Mouse (Mus musculus) lung, embryonic 15.5 days (tissue): ENCODE measurements around the gene Pgd. TPM values are rescaled to one million over a fixed set of nuclear protein-coding genes. Genes with fewer than 3 reads are reported as not detected.
"Not testable (repeated sequence)": the region's sequence is repeated elsewhere in the genome, so short reads cannot be mapped to it uniquely, and the experiment has no call there.

Source experiments
- ATAC-seq: fragments of 200-750 bp; cut with Nextera tagmentation; 2 replicates; pipeline ENCODE4 v1.8.0; 2017; ENCODE audit warnings: moderate number of reproducible peaks, borderline replicate concordance; ENCODE audit not compliant: low FRiP score, low TSS enrichment; ENCODE audit errors: extremely low read depth
- H3K27ac ChIP-seq: fragments of 300-500 bp; sonication (generic); 2 replicates; pipeline ENCODE4 v1.5.1; 2015; ENCODE audit warnings: moderate library complexity, mild to moderate bottlenecking, inconsistent platforms
- H3K27me3 ChIP-seq: fragments of 300-500 bp; sonication (generic); 2 replicates; pipeline ENCODE4 v1.6.1; 2015; ENCODE audit warnings: inconsistent platforms
- H3K36me3 ChIP-seq: fragments of 300-500 bp; sonication (generic); 2 replicates; pipeline ENCODE4 v1.6.1; 2015; ENCODE audit warnings: inconsistent platforms
- H3K4me1 ChIP-seq: fragments of 300-500 bp; sonication (generic); 2 replicates; pipeline ENCODE4 v1.6.1; 2015; ENCODE audit warnings: inconsistent platforms
- H3K4me2 ChIP-seq: fragments of 300-500 bp; sonication (generic); 2 replicates; pipeline ENCODE4 v1.6.1; 2015; ENCODE audit warnings: inconsistent platforms, mild to moderate bottlenecking, moderate library complexity
- H3K4me3 ChIP-seq: fragments of 300-500 bp; sonication (generic); 2 replicates; pipeline ENCODE4 v1.5.1; 2015; ENCODE audit warnings: mild to moderate bottlenecking, inconsistent platforms
- H3K9ac ChIP-seq: fragments of 300-500 bp; sonication (generic); 2 replicates; pipeline ENCODE4 v1.6.1; 2015; ENCODE audit warnings: inconsistent platforms
- H3K9me3 ChIP-seq: fragments of 300-500 bp; sonication (generic); 2 replicates; pipeline ENCODE4 v1.6.1; 2016; ENCODE audit warnings: inconsistent platforms
- WGBS: fragments of 180-500 bp; shearing (Covaris S2); methylation state at CpG from one replicate; pipeline ENCODE4 v1.1.7; 2015; 5-methylcytosine and 5-hydroxymethylcytosine counted together
- polyA plus RNA-seq: library from polyadenylated mRNA; unstranded; fragments of >200 nt; fragmentation: Nextera tagmentation; extraction: Ambion mirVana; gene quantifications from 2 replicates; pipeline ENCODE4 v1.2.1, GENCODE M21; 2015

Pgd gene
- polyA plus RNA-seq, 1 experiment from 2014 or later, result 117 TPM

DNA sequence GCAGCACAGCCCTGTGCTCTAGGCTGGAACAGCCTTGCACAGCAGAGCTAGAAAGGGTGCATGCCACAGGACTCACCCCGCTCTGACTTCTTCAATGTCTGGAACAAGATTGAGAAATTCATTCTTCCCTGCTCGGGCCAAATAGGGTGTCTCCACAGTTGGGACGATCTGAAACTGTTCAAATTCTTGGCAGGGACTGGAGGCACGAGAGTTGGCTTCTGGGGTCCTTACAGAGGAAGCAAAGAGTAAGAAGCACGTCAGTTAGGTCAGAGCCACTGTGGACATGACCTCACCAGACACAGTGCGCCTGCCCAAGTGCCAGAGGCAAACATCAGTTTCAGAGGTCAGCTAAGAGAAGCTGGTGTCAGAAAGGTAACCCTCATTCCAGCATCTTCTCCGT is 15.6 kb upstream of the Pgd start:
- Histone ChIP-seq H3K4me2 (no peak overlapping the region), H3K4me3 (no peak overlapping the region), H3K27ac (no peak overlapping the region), H3K9ac (no peak overlapping the region), H3K27me3 (no peaks in the 10 kb centered on the region), H3K36me3 (peaks cover 52% of the 10 kb centered on the region), H3K9me3 (no peaks in the 10 kb centered on the region), H3K4me1 (peaks cover 11% of the 10 kb centered on the region)
- WGBS, result 77% methylated on average over 7 of the region's 7 CpGs
- ATAC-seq, result no peak

DNA sequence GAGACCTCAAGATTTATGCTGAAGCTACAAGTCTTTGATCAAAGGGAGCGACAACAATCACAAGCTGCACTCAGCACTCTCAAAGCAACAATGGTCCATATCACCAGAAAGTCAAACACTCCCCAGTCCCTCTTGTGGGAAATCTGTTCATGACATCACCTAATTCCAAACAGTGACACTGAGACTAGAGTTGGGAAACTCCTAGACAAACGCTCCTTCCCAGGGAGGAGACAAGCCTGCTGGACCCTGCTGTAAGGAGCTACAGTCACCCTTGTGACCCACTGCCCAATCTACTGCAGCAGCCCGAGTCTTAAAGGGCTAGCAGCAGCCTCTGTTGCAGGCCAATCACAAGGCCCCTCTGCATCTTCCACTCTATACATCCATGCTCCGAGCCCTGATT is 13.0 kb upstream of the Pgd start:
- 44% methylated on average over 4 of the region's 4 CpGs for WGBS
- Histone ChIP-seq H3K9ac (no peak overlapping the region), H3K4me1 (peaks cover 11% of the 10 kb centered on the region), H3K9me3 (no peaks in the 10 kb centered on the region), H3K4me3 (no peak overlapping the region), H3K27ac (peak overlapping the region; percentile 47), H3K4me2 (no peak overlapping the region), H3K36me3 (peaks cover 37% of the 10 kb centered on the region), H3K27me3 (no peaks in the 10 kb centered on the region)
- ATAC-seq, result no peak

DNA sequence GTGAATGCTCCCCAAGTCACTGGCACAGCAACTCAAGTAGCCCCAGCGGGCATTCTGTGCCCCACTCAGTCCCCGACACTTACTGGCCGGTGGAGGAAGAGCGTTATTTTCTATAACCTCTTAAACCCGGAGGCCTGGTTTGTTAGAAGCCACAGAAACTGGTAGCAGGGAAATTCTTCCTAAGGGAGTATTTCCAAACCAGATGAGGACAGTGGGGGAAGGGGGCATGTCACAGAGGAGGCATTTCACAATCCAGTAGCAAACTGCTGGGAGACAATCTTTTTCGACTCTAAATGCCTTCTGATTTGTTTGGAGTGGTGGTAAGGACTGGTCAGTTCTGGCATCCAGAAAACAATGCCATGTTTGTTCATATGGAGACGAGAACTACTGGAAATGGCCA is 12.6 kb upstream of the Pgd start:
- ATAC-seq, result no peak
- Histone ChIP-seq H3K4me1 (peaks cover 11% of the 10 kb centered on the region), H3K9me3 (no peaks in the 10 kb centered on the region), H3K4me3 (no peak overlapping the region), H3K27ac (peak overlapping the region; percentile 47), H3K9ac (no peak overlapping the region), H3K27me3 (no peaks in the 10 kb centered on the region), H3K4me2 (no peak overlapping the region), H3K36me3 (peaks cover 33% of the 10 kb centered on the region)
- 49% methylated on average over 7 of the region's 7 CpGs for WGBS

DNA sequence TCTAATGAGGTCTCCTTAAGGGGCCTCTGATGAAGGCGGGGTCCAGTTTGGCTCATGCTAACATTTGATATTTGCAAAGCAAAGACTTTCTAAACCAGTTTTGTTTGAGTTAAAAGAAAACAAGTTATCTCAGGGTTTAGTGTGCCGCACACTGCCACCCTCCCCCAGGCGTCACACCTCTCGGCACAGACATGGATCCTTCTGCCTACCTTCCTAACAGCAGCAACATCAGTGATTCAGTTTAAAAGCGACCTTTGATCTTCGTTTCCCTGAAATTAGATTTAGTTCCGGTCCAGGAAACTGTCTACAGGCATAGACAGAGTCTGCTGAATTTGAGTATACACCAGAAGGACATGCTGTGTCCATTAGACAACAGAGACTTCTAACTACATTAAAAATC is 11.8 kb upstream of the Pgd start:
- Histone ChIP-seq H3K27me3 (no peaks in the 10 kb centered on the region), H3K9me3 (no peaks in the 10 kb centered on the region), H3K4me2 (no peak overlapping the region), H3K4me3 (no peak overlapping the region), H3K27ac (no peak overlapping the region), H3K4me1 (peaks cover 11% of the 10 kb centered on the region), H3K9ac (no peak overlapping the region), H3K36me3 (peaks cover 26% of the 10 kb centered on the region)
- 69% methylated on average over 7 of the region's 7 CpGs for WGBS
- ATAC-seq, result no peak

GRCm38 (mm10) chr4:149177046-149177445 is 10.5 kb upstream of the Pgd start:
- H3K4me1 ChIP-seq, result peaks cover 19% of the 10 kb centered on the region
- WGBS, result 60% methylated on average over 5 of the region's 5 CpGs

DNA sequence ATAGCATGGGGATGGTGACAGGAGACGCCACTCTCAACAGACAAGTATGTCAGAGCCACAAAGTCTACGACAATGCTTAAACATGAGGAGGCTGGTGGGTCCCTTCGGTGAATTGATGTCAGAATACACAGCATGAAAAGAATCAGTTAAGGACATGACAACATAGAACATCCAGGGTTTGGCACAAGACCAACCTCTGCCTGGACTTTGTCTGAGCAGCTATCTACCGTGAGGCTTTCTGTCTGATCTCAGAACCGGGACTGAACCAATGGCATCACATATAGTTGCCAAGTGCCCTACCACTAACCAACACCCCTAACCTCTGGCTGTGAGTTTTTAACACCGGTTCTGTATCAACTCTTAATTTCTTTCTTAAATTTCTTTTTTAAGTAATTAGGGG is 10.1 kb upstream of the Pgd start:
- Histone ChIP-seq H3K36me3 (peaks cover 13% of the 10 kb centered on the region), H3K9me3 (no peaks in the 10 kb centered on the region), H3K27me3 (no peaks in the 10 kb centered on the region), H3K9ac (no peak overlapping the region), H3K4me2 (no peak overlapping the region), H3K4me1 (peaks cover 23% of the 10 kb centered on the region), H3K4me3 (no peak overlapping the region), H3K27ac (no peak overlapping the region)
- no peak for ATAC-seq
- 67% methylated on average over 6 of the region's 6 CpGs for WGBS

More at GRCm38 (mm10) chr4:149177046-149177445, 10.5 kb upstream of the Pgd start:
- ATAC-seq, result no peak
- Histone ChIP-seq H3K27ac (no peak overlapping the region), H3K4me3 (no peak overlapping the region), H3K36me3 (peaks cover 17% of the 10 kb centered on the region), H3K27me3 (no peaks in the 10 kb centered on the region), H3K9me3 (no peaks in the 10 kb centered on the region), H3K4me2 (no peak overlapping the region), H3K9ac (no peak overlapping the region)

GRCm38 (mm10) chr4:149173661-149174060 is 7.1 kb upstream of the Pgd start:
- no peak overlapping the region for H3K9ac ChIP-seq
- WGBS, result 76% methylated on average over 6 of the region's 6 CpGs
- no peaks in the 10 kb centered on the region for H3K36me3 ChIP-seq
- no peaks in the 10 kb centered on the region for H3K27me3 ChIP-seq
- no peak overlapping the region for H3K27ac ChIP-seq
- no peaks in the 10 kb centered on the region for H3K9me3 ChIP-seq
- H3K4me3 ChIP-seq, result no peak overlapping the region
- peaks cover 16% of the 10 kb centered on the region for H3K4me1 ChIP-seq
- no peak overlapping the region for H3K4me2 ChIP-seq
- ATAC-seq, result no peak

DNA sequence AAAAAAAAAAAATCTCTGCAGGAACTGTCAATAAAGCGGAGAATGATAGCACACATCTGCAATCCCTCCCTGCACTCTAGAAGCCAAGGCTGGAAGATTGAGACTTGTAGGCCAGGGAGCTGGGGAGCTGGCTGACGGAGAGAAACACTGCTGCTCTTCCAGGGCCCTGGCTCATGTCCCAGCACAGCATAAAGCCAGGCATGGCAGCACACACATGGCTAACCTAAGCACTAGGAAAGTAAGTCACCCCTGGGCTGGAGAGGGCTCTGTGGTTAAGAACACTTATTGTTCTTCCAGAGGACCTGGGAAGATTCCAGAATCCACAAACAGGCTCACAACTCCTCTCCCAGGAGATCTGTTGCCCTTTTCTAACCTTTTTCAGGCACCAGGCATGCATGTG is 6.1 kb upstream of the Pgd start:
- peak; percentile 55; the same call in 1 of the 2 replicates for ATAC-seq
- WGBS, result 34% methylated on average over 2 of the region's 2 CpGs
- Histone ChIP-seq H3K27me3 (no peaks in the 10 kb centered on the region), H3K36me3 (no peaks in the 10 kb centered on the region), H3K9ac (no peak overlapping the region), H3K4me2 (no peak overlapping the region), H3K27ac (peak overlapping the region; percentile 70), H3K9me3 (no peaks in the 10 kb centered on the region), H3K4me1 (peaks cover 13% of the 10 kb centered on the region), H3K4me3 (no peak overlapping the region)

DNA sequence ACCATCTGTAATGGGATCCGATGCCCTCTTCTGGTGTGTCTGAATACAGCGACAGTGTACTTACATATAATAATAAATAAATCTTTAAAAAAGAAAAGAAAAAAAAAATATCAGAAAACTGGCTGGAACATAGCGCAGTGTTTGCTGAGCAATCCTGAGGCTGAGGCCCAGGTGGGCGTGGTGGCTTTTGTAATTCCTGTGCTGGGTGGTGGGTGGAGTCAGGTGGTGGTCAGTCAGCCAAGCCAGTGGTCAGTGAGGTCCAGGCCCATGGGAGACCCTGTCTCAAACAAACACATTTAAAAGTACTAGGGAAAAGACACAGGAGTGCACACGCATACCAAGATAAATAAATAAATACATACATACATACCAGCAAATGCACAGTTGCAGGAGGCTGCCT is 5.5 kb upstream of the Pgd start:
- 80% methylated on average over 5 of the region's 5 CpGs for whole genome bisulfite sequencing
- H3K9ac ChIP-seq, result no peak overlapping the region
- ATAC-seq, result no peak

GRCm38 (mm10) chr4:149171581-149171981 is 5.0 kb upstream of the Pgd start:
- Histone ChIP-seq H3K4me2 (no peak overlapping the region), H3K9ac (no peak overlapping the region), H3K36me3 (no peaks in the 10 kb centered on the region), H3K4me1 (peaks cover 13% of the 10 kb centered on the region), H3K4me3 (no peak overlapping the region), H3K9me3 (no peaks in the 10 kb centered on the region), H3K27me3 (no peaks in the 10 kb centered on the region), H3K27ac (peak overlapping the region; percentile 70; the same call in 1 of the 2 replicates)
- 55% methylated on average over 5 of the region's 5 CpGs for WGBS
- 0 out of 2 replicates have a peak, but pooled peaks have one; percentile 6 for ATAC-seq

More for the DNA sequence above, 5.5 kb upstream of the Pgd start:
- Histone ChIP-seq H3K4me3 (no peak overlapping the region), H3K4me2 (no peak overlapping the region), H3K4me1 (peaks cover 13% of the 10 kb centered on the region), H3K9me3 (no peaks in the 10 kb centered on the region), H3K27me3 (no peaks in the 10 kb centered on the region), H3K36me3 (no peaks in the 10 kb centered on the region), H3K27ac (peak overlapping the region; percentile 70)

DNA sequence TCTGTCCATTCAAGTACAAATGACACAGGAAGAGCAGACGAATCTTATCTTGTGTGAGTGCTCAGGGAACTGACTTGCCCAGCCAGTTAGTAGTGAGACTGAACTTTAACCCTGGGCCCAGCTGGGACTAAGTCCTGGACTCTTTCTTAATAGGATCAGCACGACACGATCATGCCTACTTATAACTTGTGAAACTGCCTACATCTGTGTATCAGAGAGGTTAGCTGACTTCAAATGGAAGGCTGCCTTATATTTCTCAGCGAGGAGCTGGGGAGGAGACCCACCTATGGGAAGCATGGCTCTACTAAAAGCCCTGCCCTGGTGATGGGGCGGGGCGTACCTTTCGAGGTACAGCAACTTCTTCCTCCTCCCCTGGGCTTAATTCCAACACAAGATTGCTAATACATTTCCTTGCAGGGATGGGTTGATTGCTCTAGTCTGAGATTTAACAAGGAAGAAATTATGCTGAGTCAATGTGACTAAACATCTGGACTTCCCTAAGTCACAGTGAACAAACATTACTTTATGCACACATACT is 3.9 kb upstream of the Pgd start:
- no peaks in the 10 kb centered on the region for H3K9me3 ChIP-seq
- 47% methylated on average over 7 of the region's 7 CpGs for WGBS
- H3K4me1 ChIP-seq, result peaks cover 17% of the 10 kb centered on the region
- ATAC-seq, result no peak
- H3K27me3 ChIP-seq, result no peaks in the 10 kb centered on the region
- no peak overlapping the region for H3K4me2 ChIP-seq
- peak overlapping the region; percentile 25; the same call in 1 of the 2 replicates for H3K27ac ChIP-seq
- H3K36me3 ChIP-seq, result no peaks in the 10 kb centered on the region
- no peak overlapping the region for H3K4me3 ChIP-seq
- no peak overlapping the region for H3K9ac ChIP-seq

DNA sequence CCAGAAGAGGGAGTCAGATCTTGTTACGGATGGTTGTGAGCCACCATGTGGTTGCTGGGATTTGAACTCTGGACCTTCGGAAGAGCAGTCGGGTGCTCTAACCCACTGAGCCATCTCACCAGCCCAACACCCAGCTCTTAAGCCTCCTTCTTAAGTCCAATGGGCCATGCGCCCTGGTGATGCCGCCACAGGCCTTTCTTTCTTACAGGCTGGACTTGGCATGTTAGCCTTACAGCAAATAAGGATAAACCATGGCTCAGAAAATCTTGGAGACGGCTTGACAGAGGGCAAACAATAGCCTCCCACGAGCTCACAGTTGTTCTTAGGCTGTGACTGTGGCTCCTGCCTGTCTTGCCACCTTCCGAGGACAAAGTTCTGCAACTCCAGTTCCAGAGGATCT is 3.4 kb upstream of the Pgd start:
- H3K9ac ChIP-seq, H3K27me3 ChIP-seq, H3K4me3 ChIP-seq, H3K36me3 ChIP-seq, H3K9me3 ChIP-seq, H3K4me2 ChIP-seq, ATAC-seq: not testable (repeated sequence)
- Histone ChIP-seq H3K27ac (peak overlapping the region; percentile 25; the same call in 1 of the 2 replicates), H3K4me1 (peaks cover 22% of the 10 kb centered on the region)
- WGBS, result 75% methylated on average over 7 of the region's 8 CpGs

DNA sequence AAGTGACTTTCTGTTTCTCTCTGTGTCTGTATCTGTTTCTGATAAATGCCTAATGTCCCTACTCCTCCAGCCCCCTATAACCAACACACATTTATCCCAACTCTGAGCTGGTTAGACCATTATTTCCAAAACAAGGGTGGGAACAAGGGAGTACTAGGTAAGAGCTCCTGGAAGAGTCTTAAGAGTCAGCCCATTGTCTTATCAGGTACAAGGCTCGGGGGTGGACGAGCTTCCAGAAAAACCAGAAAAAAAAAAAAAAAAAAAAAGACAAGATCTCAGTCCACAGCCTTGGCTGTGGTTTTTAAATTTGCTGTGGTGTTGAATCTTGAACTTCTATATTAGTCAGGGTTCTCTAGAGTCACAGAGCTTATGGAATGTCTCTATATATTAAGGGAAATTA is 1.4 kb upstream of the Pgd start:
- Histone ChIP-seq H3K9me3 (no peaks in the 10 kb centered on the region), H3K4me3 (no peak overlapping the region), H3K4me1 (peaks cover 22% of the 10 kb centered on the region), H3K27ac (no peak overlapping the region), H3K36me3 (peaks cover 11% of the 10 kb centered on the region), H3K9ac (no peak overlapping the region), H3K27me3 (no peaks in the 10 kb centered on the region), H3K4me2 (peak overlapping the region; percentile 91; the same call in 1 of the 2 replicates)
- WGBS, result 36% methylated on average over 2 of the region's 2 CpGs
- ATAC-seq, result no peak
